Mouse (Mus musculus) 416B (cell line): Measurements from ENCODE around the gene Gm5415.
"Not testable (repeated sequence)": the region's sequence is repeated elsewhere in the genome, so short reads cannot be mapped to it uniquely, and the experiment has no call there.

Experiments
- DNase-seq: peaks from one replicate; pipeline ENCODE4 v3.0.0; 2011; ENCODE audit warnings: low read depth

The Gm5415 gene

DNA sequence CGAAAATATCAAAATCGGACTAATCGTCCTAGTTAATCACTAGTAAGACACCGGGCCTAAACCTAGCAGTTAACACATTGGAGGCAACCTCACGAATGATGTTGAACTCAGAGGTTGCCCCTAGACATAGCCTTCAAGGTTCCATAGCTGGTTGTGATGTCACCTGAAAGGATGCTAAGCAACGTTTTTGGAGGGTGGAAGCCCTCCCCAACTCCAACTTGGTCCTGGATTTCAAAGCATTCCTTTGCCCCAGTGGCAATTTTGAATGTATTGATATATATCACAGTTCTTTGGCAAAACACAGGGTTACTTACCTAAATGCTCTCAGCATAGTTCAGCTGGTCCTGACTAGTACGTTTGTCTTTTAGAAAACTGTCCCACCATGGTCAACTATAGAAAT lies at the start of gene Gm5415:
Gene Gm5415 (minus strand): TSS at position 101 of the 400 bp plus-strand sequence.
- DNase-seq: not testable (repeated sequence)

DNA sequence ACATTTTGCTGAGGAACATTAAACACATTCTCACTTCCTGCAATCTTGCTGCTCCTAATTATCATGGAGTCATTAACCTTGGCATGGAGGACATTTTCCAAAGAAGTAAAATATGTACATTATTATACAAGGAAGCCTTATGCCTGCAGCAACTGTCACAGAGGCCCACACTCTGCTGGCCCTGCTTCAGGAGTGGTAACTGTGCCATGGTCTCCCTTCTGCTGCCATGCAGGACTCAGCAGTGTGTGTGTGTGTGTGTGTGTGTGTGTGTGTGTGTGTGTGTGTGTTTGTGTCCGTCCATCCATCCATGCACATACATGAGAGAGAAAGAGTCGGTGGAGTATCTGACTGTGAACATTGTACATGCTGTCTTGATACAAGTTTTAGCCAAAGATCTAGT lies 21.8 kb upstream of the Gm5415 start:
- no peak for DNase-seq

DNA sequence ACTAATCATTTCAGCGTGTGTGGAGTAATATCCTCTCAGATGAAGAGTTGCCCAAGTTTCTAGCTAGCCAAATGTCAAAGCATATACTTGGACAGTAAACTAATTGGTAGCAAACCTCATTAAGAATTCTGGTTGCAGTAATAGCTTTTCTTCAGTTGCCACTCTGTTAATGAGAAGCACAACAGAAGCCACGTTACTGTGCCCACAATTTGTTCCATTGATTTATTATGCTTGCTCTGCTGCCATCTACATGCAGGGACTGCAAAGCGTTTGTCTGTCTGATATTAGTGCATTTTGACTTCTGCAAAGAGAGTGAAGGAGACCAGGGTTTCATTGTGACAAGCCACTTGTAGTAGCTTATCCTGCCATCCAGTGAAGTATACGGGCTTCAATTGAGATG lies 6.8 kb upstream of the Gm5415 start:
- peak; percentile 2 for DNase-seq

DNA sequence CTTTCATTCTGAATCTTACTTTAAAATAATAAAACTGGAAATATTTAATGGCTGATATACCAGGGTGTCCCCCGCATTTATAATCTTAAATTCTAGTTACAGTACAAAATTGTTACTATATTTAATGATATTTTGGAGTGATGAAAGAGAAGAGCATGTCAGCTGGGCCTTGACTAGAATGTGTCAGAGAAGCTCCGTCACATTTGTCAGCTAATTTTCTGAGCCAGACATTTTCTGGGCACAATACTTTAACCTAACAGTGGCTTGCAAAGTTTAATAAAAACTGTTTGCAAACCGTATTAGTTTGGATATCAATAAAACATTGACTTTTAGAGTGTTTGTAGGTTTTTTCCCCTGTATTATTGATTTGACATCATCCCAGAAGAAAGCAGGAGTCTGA lies 6.4 kb upstream of the Gm5415 start:
- no peak for DNase-seq

DNA sequence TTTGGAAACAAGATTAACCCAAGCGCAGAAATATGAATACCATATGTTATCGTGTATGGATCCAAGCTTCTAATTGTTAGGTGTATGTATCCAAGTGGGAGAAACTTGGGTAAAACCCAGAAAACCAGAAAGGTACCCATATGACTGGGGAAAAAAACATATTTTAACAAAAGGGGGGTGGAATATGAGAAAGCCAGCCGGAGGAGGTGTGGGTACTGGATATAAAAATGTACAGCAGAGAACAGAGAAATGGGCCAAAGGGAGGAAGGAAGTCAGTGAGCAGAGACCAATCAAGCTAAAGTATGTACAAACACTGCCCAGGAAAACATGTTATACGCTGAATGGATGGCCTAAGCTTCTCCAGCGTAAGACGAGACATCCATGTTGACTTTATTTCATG lies 43.7 kb downstream of the Gm5415 start:
- no peak for DNase-seq
